Mouse (Mus musculus) lung, postnatal 0 days (tissue): ENCODE results near the gene Plaa. TPM values are rescaled to one million over a fixed set of nuclear protein-coding genes. Genes with fewer than 3 reads are reported as not detected.

Experiments used
- ATAC-seq: fragments of 200-750 bp; cut with Nextera tagmentation; 2 replicates; pipeline ENCODE4 v1.8.0; 2017; ENCODE audit warnings: moderate library complexity
- DNase-seq: peaks from one replicate; pipeline ENCODE4 v3.0.0-alpha.2; 2016; ENCODE audit warnings: low spot score
- H3K27ac ChIP-seq: fragments of 300-500 bp; sonication (generic); 2 replicates; pipeline ENCODE4 v1.5.1; 2014; ENCODE audit warnings: antibody characterized with exemption, mild to moderate bottlenecking, low read length, mixed read lengths
- H3K27me3 ChIP-seq: fragments of 300-500 bp; sonication (generic); replicated peaks from 2 replicates; pipeline ENCODE4 v1.6.1; 2014; ENCODE audit warnings: low read length, mixed read lengths; ENCODE audit not compliant: insufficient read depth
- H3K36me3 ChIP-seq: fragments of 300-500 bp; sonication (generic); 2 replicates; pipeline ENCODE4 v1.6.1; 2014; ENCODE audit warnings: low read length, mixed read lengths; ENCODE audit not compliant: insufficient read depth
- H3K4me1 ChIP-seq: fragments of 300-500 bp; sonication (generic); 2 replicates; pipeline ENCODE4 v1.6.1; 2014; ENCODE audit warnings: antibody characterized with exemption, low read depth, low read length, mixed read lengths; ENCODE audit not compliant: insufficient read depth
- H3K4me2 ChIP-seq: fragments of 300-500 bp; sonication (generic); replicated peaks from 2 replicates; pipeline ENCODE4 v1.6.1; 2014; ENCODE audit warnings: low read depth, mild to moderate bottlenecking, low read length, moderate library complexity, mixed read lengths
- H3K4me3 ChIP-seq: fragments of 300-500 bp; sonication (generic); 2 replicates; pipeline ENCODE4 v1.5.1; 2014; ENCODE audit warnings: low read depth, low read length
- H3K9ac ChIP-seq: fragments of 300-500 bp; sonication (generic); replicated peaks from 2 replicates; pipeline ENCODE4 v1.6.1; 2014; ENCODE audit warnings: low read depth, mild to moderate bottlenecking
- H3K9me3 ChIP-seq: fragments of 300-500 bp; sonication (generic); 2 replicates; pipeline ENCODE4 v1.6.1; 2016; ENCODE audit warnings: low read length, mixed read lengths
- CTCF ChIP-seq: IDR thresholded peaks from 2 replicates; pipeline ENCODE4 v1.5.1; 2016; ENCODE audit warnings: antibody characterized with exemption, mild to moderate bottlenecking
- EP300 ChIP-seq: IDR thresholded peaks from 2 replicates; pipeline ENCODE4 v1.6.1; 2016; ENCODE audit warnings: antibody characterized with exemption, mild to moderate bottlenecking, control low read depth
- WGBS: fragments of 180-500 bp; shearing (Covaris S2); extraction: QIAGEN DNeasy Blood & Tissue Kit; methylation state at CpG from one replicate; pipeline ENCODE4 v1.1.7; 2014; 5-methylcytosine and 5-hydroxymethylcytosine counted together
- polyA plus RNA-seq: library from polyadenylated mRNA; unstranded; fragments of >200 nt; fragmentation: Nextera tagmentation; extraction: Ambion mirVana; gene quantifications from 2 replicates; pipeline ENCODE4 v1.2.1, GENCODE M21; 2015

Plaa gene
- polyA plus RNA-seq, 1 experiment from 2014 or later: 36.5 TPM

DNA sequence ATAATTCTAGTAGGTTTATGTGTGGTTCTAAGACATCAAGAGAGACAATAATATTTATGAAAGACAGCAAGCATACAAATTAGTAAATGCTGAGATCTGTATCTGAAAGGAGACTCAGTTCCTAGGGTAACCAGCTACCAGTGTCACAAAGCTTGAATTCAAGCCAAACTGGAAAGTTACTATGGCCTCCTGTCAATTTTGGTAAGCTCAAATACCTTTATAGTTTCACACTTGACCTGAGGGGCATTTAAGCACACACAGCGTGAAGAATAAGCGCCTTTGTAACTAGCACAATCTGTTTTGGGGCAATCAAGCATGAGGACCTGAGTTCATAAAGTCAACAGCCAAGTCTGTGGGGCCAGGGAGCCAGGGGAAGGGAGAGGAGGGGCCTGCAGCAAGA lies 43.8 kb downstream of the Plaa start:
- no peak for ATAC-seq

DNA sequence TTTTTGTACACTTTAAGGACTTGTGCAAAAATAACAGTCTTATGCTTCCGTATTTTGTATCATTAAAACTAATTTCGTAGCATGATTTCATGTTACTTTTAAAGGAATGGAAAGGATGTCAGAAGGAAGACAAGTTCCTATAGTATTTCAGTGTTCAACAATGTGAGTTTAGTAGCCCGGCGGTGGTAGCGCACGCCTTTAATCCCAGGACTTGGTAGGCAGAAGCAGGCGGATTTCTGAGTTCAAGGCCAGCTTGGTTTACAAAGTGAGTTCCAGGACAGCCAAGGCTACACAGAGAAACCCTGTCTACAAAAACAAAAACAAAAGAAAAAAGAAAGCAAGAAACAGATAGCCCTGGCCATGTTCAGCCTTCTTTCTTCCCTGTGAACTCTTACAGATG lies 45.9 kb downstream of the Plaa start:
- no peaks in the 10 kb centered on the region for H3K9me3 ChIP-seq
- no peak for DNase-seq
- 69% methylated on average over 7 of the region's 7 CpGs for WGBS
- no peaks in the 10 kb centered on the region for H3K36me3 ChIP-seq
- ATAC-seq: no peak; the same call in 1 of the 2 replicates
- TF ChIP-seq EP300: no peak
- peak overlapping the region; percentile 99 for H3K4me3 ChIP-seq
- H3K4me1 ChIP-seq: peaks cover 6% of the 10 kb centered on the region; the same call in 1 of the 2 replicates
- H3K27me3 ChIP-seq: no peaks in the 10 kb centered on the region
- no peak overlapping the region; the same call in 1 of the 2 replicates for H3K4me2 ChIP-seq
- H3K27ac ChIP-seq: no peak overlapping the region
- H3K9ac ChIP-seq: no peak overlapping the region

More for the DNA sequence above, 43.8 kb downstream of the Plaa start:
- H3K4me2 ChIP-seq: no peak overlapping the region
- peaks cover 6% of the 10 kb centered on the region; the same call in 1 of the 2 replicates for H3K4me1 ChIP-seq
- H3K27me3 ChIP-seq: no peaks in the 10 kb centered on the region
- WGBS: 49% methylated on average over 2 of the region's 2 CpGs
- no peak overlapping the region for H3K27ac ChIP-seq
- H3K9me3 ChIP-seq: no peaks in the 10 kb centered on the region
- TF ChIP-seq EP300: no peak
- TF ChIP-seq CTCF: no peak
- H3K36me3 ChIP-seq: no peaks in the 10 kb centered on the region
- DNase-seq: no peak
- no peak overlapping the region for H3K9ac ChIP-seq
- H3K4me3 ChIP-seq: no peak overlapping the region

DNA sequence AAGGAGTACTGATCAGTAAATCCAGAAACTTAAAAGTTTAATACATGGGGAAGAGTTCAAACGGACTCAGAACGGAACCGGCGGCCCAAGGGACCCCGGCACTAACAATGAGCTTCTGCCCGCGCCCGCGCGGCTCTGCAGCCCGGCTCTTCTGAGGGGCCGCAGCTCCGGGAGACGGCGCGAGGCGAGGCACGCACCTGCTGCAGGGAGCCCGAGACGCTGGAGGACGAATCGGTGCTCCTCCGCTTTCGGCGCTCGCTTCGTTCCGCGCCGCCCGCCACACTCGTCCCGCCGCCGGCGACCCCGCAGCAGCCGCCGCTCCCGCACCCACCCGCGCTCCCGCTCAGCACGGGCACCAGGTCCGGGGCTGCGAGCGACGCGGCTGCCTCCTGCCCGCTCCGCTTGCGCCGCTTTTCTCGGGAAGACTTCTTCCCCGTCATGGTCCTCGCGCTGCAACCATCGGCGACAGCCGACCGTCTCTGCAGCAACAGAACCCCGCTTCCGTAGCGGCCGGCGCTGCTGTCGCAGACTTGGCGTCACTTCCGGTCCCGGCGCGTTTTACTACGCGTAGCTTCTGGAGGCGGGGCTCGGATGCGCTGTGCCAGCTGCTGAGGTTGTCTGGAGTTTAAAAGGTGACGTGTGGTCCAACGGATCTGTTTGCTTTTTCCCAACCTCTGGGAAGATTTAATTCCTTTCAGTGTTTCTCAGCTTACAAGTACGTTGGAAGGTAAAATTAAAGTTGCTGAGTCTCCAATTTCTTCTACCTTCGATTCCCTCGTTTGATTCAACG lies 46.6 kb downstream of the Plaa start, which contains the start of the genes Gm10306 and Caap1:
Gene Gm10306, plus strand, starts transcription at position 282 of the 790 bp plus-strand sequence.
Gene Caap1, minus strand, starts transcription at position 532 of the 790 bp plus-strand sequence.
- Histone ChIP-seq H3K4me1 (peaks cover 6% of the 10 kb centered on the region; the same call in 1 of the 2 replicates), H3K4me2 (peak within 1 kb of the TSS; percentile 66), H3K27ac (peak within 1 kb of the TSS; percentile 70)

DNA sequence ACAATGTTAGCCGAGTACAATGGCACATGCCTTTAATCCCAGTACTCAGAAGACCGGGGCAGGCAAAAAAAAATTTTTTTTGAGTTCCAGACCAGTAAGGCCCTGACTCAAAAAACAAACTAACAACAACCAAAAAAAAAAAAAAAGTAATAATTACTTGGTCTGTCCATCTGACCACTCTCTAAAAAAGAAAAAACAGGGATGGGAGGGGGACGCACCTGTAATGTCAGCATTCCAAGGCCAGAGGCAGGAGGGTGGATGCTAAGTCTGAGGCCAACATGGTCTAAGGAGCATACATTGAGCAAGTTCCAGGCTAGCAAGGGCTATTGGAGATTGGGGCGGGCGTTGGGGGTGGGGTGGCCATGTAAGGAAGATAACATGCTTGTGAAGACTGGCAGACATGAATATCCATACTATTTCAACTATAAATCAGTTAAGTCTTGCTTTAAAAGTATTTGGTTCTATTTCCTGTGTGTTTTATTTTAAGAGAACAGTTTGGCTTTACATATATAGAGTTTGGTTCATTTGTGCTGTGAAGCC lies 48.0 kb downstream of the Plaa start:
- Histone ChIP-seq H3K9me3 (no peaks in the 10 kb centered on the region), H3K4me1 (peaks cover 6% of the 10 kb centered on the region; the same call in 1 of the 2 replicates), H3K4me3 (no peak overlapping the region), H3K4me2 (no peak overlapping the region), H3K27ac (no peak overlapping the region), H3K36me3 (no peaks in the 10 kb centered on the region), H3K9ac (no peak overlapping the region), H3K27me3 (no peaks in the 10 kb centered on the region)
- no peak for DNase-seq
- 86% methylated on average over 5 of the region's 5 CpGs for WGBS
- no peak for ATAC-seq
- no peak for TF ChIP-seq EP300
- TF ChIP-seq CTCF: no peak

More for the DNA sequence above, 46.6 kb downstream of the Plaa start, which contains the start of the genes Gm10306 and Caap1:
- H3K9ac ChIP-seq: peak within 1 kb of the TSS; percentile 79
- H3K36me3 ChIP-seq: no peaks in the 10 kb centered on the region
- no peaks in the 10 kb centered on the region for H3K9me3 ChIP-seq
- H3K27me3 ChIP-seq: no peaks in the 10 kb centered on the region
- TF ChIP-seq EP300 (peak; percentile 42; the same call in 1 of the 2 replicates), CTCF (no peak)
- ATAC-seq (peak; percentile 99), DNase-seq (peak; percentile 96)
- H3K4me3 ChIP-seq: peak within 1 kb of the TSS; percentile 99
- WGBS: 1% methylated on average over 72 of the region's 83 CpGs

DNA sequence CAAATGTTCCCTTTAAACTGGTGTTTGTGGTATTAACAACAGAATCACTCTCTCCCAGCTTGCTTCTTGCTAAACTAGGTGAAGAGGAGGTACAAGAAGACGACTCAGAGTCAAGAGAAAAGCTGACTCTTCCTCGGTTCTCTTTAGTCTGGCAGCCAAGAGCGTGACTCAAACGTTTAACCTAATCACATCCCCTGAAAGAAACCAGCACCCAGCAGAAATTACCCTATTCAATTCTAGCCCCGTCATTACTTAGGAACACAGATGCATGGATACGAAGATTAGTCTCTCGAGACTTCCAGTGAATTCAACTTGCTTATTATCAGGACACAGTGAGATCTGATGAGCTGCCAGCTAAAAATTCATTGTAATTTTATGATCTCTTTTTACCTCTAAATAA lies 58.7 kb downstream of the Plaa start:
- DNase-seq (no peak), ATAC-seq (no peak)
- H3K4me1 ChIP-seq: no peaks in the 10 kb centered on the region
- no peak overlapping the region for H3K27ac ChIP-seq
- H3K9ac ChIP-seq: no peak overlapping the region
- WGBS: 83% methylated on average over 7 of the region's 7 CpGs
- H3K36me3 ChIP-seq: 0 out of 2 replicates have a peak, but pooled peaks cover 8% of the 10 kb centered on the region
- H3K9me3 ChIP-seq: no peaks in the 10 kb centered on the region
- no peak overlapping the region for H3K4me3 ChIP-seq
- no peak overlapping the region for H3K4me2 ChIP-seq
- TF ChIP-seq EP300 (no peak), CTCF (no peak)
- H3K27me3 ChIP-seq: no peaks in the 10 kb centered on the region

DNA sequence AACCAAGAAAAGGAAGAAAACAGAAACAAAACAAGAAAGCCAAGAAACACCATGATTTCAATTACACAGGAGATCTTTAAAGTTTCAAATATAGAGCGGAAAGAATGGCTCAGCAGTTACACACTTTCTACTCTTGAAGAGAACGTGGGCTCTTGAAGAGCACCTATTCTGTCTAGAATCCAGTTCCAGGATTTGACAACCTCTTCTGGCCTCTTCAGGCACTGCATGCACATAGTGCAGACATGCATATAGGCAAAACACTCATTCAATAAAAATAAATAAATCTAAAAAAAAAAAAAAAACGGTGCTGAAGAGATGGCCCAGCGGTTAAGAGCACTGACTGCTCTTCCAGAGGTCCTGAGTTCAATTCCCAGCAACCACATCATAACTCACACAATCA lies 60.0 kb downstream of the Plaa start:
- Histone ChIP-seq H3K4me3 (no peak overlapping the region), H3K4me2 (no peak overlapping the region), H3K9ac (no peak overlapping the region), H3K36me3 (0 out of 2 replicates have a peak, but pooled peaks cover 13% of the 10 kb centered on the region), H3K27ac (no peak overlapping the region), H3K4me1 (no peaks in the 10 kb centered on the region), H3K9me3 (no peaks in the 10 kb centered on the region), H3K27me3 (no peaks in the 10 kb centered on the region)
- TF ChIP-seq EP300: no peak
- no peak for TF ChIP-seq CTCF
- 82% methylated on average over 4 of the region's 4 CpGs for WGBS
- ATAC-seq (no peak), DNase-seq (no peak)
